ENCODE assay signal across 25 mouse cellular contexts in genomic region chr5:132467364-132467743, GRCm38 (mm10).
"Had no signal": no experiment of that assay in that cellular context is flagged by ENCODE, and none has a peak within 500 bp of the region (broad histone marks: within the 10 kb centered on the region; RNA-seq: fewer than 3 reads in every experiment).

No protein-coding gene starts in this region.

- H3K27ac ChIP-seq: gastrocnemius, adult 2 months; heart, embryonic 10.5 days; heart, embryonic 13.5 days; hindbrain, embryonic 10.5 days; hindbrain, embryonic 12.5 days; hindbrain, embryonic 14.5 days; intestine, embryonic 15.5 days; layer of hippocampus, adult 2 months; limb, embryonic 10.5 days; limb, embryonic 12.5 days; liver, embryonic 14.5 days had no signal

- H3K4me2 ChIP-seq: heart, embryonic 13.5 days; hindbrain, embryonic 12.5 days; hindbrain, embryonic 14.5 days; intestine, embryonic 15.5 days; limb, embryonic 12.5 days had no signal

- DNase-seq: gastrocnemius, adult 2 months; gastrocnemius, postnatal 10 days; gastrocnemius, postnatal 25 days; heart, postnatal 4 days; kidney, adult 18-20 months; kidney, adult 8-10 months; kidney, postnatal 10 days; kidney, postnatal 25 days; kidney, postnatal 4 days; layer of hippocampus, postnatal 36 days had no signal

- H3K36me3 ChIP-seq: heart, embryonic 10.5 days; heart, embryonic 13.5 days; hindbrain, embryonic 12.5 days; intestine, embryonic 15.5 days; limb, embryonic 10.5 days; limb, embryonic 12.5 days had no signal

- ATAC-seq: forebrain, embryonic 16.5 days; hindbrain, embryonic 16.5 days; inflammation-experienced regulatory T-cells, adult 6 months; intestine, embryonic 15.5 days; intestine, postnatal 0 days had no signal

- H3K27me3 ChIP-seq: heart, embryonic 13.5 days; hindbrain, embryonic 12.5 days; intestine, embryonic 15.5 days; limb, embryonic 12.5 days had no signal

- H3K9ac ChIP-seq: heart, embryonic 13.5 days; hindbrain, embryonic 12.5 days; hindbrain, embryonic 14.5 days; intestine, embryonic 15.5 days; limb, embryonic 12.5 days; liver, embryonic 14.5 days had no signal

- H3K4me3 ChIP-seq: gastrocnemius, adult 2 months; heart, adult 2 months; heart, embryonic 10.5 days; heart, embryonic 13.5 days; hindbrain, embryonic 10.5 days; hindbrain, embryonic 12.5 days; intestine, embryonic 15.5 days; layer of hippocampus, adult 2 months; limb, embryonic 10.5 days; limb, embryonic 12.5 days had no signal

- H3K9me3 ChIP-seq: heart, embryonic 10.5 days; heart, embryonic 13.5 days; hindbrain, embryonic 10.5 days; hindbrain, embryonic 12.5 days; intestine, embryonic 15.5 days; limb, embryonic 10.5 days; limb, embryonic 12.5 days had no signal
